Mouse (Mus musculus): ENCODE measurements around the gene Parn. TPM values are rescaled to one million over a fixed set of nuclear protein-coding genes. Genes with fewer than 3 reads are reported as not detected.
"Not testable (repeated sequence)": the region's sequence is repeated elsewhere in the genome, so short reads cannot be mapped to it uniquely, and the experiment has no call there.

Parn gene
- polyA plus RNA-seq, 1 experiment from 2014 or later: 41.4 TPM

DNA sequence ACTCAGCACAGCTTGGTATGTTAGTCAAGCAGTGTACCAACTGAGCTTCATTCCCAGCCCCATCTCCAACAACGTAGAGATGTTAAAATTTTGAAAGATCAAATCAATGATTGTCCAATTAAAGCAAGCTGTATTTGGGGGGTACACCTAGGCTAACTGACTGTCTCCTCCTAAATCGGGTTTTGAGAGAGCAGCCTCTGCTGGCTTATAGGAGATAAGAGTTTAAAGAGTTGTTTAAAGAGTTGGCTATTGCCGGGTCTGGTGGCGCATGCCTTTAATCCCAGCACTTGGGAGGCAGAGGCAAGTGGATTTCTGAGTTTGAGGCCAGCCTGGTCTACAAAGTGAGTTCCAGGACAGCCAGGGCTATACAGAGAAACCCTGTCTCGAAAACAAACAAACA lies 2.9 kb upstream of the Parn start:
- H3K9ac ChIP-seq; H3K9me3 ChIP-seq; H3K4me2 ChIP-seq; H3K4me3 ChIP-seq; H3K36me3 ChIP-seq; ATAC-seq (ENCODE audit: insufficient number of reproducible peaks, low FRiP score, low TSS enrichment, low read depth); H3K27me3 ChIP-seq: not testable (repeated sequence)
- Histone ChIP-seq H3K27ac (0 out of 2 replicates have a peak overlapping the region, but pooled peaks have one; percentile 91), H3K4me1 (peaks cover 16% of the 10 kb centered on the region)
- WGBS: 74% methylated on average over 5 of the region's 5 CpGs

GRCm38 (mm10) chr16:13669282-13669681 lies 1.3 kb upstream of the Parn start:
- Histone ChIP-seq H3K36me3 (peaks cover 14% of the 10 kb centered on the region), H3K9ac (no peak overlapping the region), H3K4me1 (peaks cover 16% of the 10 kb centered on the region), H3K4me3 (no peak overlapping the region), H3K9me3 (no peaks in the 10 kb centered on the region), H3K4me2 (no peak overlapping the region), H3K27me3 (no peaks in the 10 kb centered on the region), H3K27ac (no peak overlapping the region)
- ATAC-seq (ENCODE audit: insufficient number of reproducible peaks, low FRiP score, low TSS enrichment, low read depth): no peak
- 86% methylated on average over 1 of the region's 1 CpGs for WGBS

DNA sequence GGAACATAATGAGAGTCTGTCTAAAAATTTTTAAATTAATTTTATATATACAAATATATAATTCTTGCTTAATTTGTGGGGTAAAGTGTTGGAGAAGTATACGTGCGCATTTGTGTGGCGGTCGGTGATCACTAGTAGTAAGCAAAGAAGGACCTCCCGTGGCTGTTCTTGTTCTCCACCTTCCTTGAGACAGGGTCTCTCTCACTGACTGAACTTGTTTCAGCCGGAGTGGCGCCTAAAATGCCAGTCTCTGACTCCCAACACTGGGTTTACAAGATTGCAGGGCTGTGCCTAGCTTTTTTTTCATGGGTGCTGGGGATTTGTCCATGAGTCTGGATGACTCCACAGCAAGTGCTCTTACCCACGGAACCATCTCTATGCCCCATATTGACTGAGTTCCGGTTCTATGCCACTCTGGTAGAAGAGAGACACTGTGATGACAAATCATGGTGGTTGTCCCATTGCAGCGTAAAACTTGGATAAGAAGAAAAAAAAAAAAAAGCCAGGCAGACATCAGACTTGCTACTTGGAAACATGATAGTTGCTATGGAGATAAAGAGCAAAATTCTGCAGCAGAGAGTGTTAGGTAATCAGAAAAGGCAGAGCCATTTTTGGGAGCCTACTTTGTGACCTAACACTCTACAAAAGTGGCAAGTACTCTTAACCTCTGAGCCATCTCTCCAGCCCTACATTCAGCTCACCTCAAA lies 585 bp upstream of the Parn start:
- ATAC-seq (ENCODE audit: insufficient number of reproducible peaks, low FRiP score, low TSS enrichment, low read depth): no peak
- H3K4me1 ChIP-seq: peaks cover 16% of the 10 kb centered on the region
- peak overlapping the region; percentile 77; the same call in 1 of the 2 replicates for H3K4me2 ChIP-seq
- H3K9ac ChIP-seq: no peak overlapping the region
- peak overlapping the region; percentile 73 for H3K27ac ChIP-seq
- 81% methylated on average over 10 of the region's 10 CpGs for WGBS
- H3K9me3 ChIP-seq: no peaks in the 10 kb centered on the region
- peak overlapping the region; percentile 80 for H3K4me3 ChIP-seq
- peaks cover 16% of the 10 kb centered on the region for H3K36me3 ChIP-seq
- no peaks in the 10 kb centered on the region for H3K27me3 ChIP-seq

GRCm38 (mm10) chr16:13660736-13661135 lies 7.2 kb downstream of the Parn start:
- no peaks in the 10 kb centered on the region for H3K4me1 ChIP-seq
- H3K4me2 ChIP-seq: no peak overlapping the region
- H3K27me3 ChIP-seq: no peaks in the 10 kb centered on the region
- 92% methylated on average over 9 of the region's 9 CpGs for WGBS
- H3K4me3 ChIP-seq: no peak overlapping the region
- H3K36me3 ChIP-seq: peaks cover 60% of the 10 kb centered on the region
- H3K27ac ChIP-seq: no peak overlapping the region
- ATAC-seq (ENCODE audit: insufficient number of reproducible peaks, low FRiP score, low TSS enrichment, low read depth): no peak
- H3K9me3 ChIP-seq: no peaks in the 10 kb centered on the region
- no peak overlapping the region for H3K9ac ChIP-seq

GRCm38 (mm10) chr16:13658886-13659285 lies 9.1 kb downstream of the Parn start:
- H3K4me2 ChIP-seq: no peak overlapping the region
- no peak overlapping the region for H3K27ac ChIP-seq
- no peak overlapping the region for H3K9ac ChIP-seq
- H3K4me3 ChIP-seq: no peak overlapping the region
- H3K4me1 ChIP-seq: no peaks in the 10 kb centered on the region
- 92% methylated on average over 3 of the region's 3 CpGs for WGBS
- no peak for ATAC-seq (ENCODE audit: insufficient number of reproducible peaks, low FRiP score, low TSS enrichment, low read depth)
- H3K36me3 ChIP-seq: peaks cover 64% of the 10 kb centered on the region
- H3K9me3 ChIP-seq: no peaks in the 10 kb centered on the region
- no peaks in the 10 kb centered on the region for H3K27me3 ChIP-seq

DNA sequence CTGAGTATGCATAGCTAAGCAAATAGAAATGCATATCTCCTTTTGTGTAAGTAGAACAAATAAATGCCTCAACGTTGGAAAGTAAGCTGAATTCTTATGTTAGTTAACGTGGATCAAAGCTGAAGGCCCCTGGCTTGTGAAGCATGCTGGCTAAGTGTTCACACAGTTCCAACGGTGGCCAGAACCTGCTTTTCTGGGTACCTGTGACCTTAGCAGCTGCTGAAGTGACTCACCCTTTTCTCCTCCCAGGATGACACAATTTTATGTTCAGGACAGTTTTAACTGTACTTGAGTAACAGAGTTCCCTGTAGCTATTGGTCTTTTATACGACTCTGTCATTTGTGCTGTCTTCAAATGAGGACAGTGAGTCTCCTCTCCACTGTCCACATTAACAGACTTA lies 22.0 kb downstream of the Parn start:
- H3K27me3 ChIP-seq: no peaks in the 10 kb centered on the region
- peaks cover 51% of the 10 kb centered on the region for H3K36me3 ChIP-seq
- WGBS: 81% methylated on average over 4 of the region's 4 CpGs
- no peaks in the 10 kb centered on the region for H3K4me1 ChIP-seq
- no peak overlapping the region for H3K4me3 ChIP-seq
- H3K27ac ChIP-seq: no peak overlapping the region
- H3K4me2 ChIP-seq: no peak overlapping the region
- ATAC-seq (ENCODE audit: insufficient number of reproducible peaks, low FRiP score, low TSS enrichment, low read depth): no peak
- no peaks in the 10 kb centered on the region for H3K9me3 ChIP-seq
- no peak overlapping the region for H3K9ac ChIP-seq

GRCm38 (mm10) chr16:13644474-13644873 lies 23.5 kb downstream of the Parn start:
- no peaks in the 10 kb centered on the region for H3K9me3 ChIP-seq
- H3K27me3 ChIP-seq: no peaks in the 10 kb centered on the region
- 74% methylated on average over 3 of the region's 3 CpGs for WGBS
- H3K27ac ChIP-seq: no peak overlapping the region
- H3K36me3 ChIP-seq: peaks cover 41% of the 10 kb centered on the region
- no peak overlapping the region for H3K4me3 ChIP-seq
- ATAC-seq (ENCODE audit: insufficient number of reproducible peaks, low FRiP score, low TSS enrichment, low read depth): no peak
- no peak overlapping the region for H3K9ac ChIP-seq
- H3K4me1 ChIP-seq: no peaks in the 10 kb centered on the region
- no peak overlapping the region for H3K4me2 ChIP-seq

DNA sequence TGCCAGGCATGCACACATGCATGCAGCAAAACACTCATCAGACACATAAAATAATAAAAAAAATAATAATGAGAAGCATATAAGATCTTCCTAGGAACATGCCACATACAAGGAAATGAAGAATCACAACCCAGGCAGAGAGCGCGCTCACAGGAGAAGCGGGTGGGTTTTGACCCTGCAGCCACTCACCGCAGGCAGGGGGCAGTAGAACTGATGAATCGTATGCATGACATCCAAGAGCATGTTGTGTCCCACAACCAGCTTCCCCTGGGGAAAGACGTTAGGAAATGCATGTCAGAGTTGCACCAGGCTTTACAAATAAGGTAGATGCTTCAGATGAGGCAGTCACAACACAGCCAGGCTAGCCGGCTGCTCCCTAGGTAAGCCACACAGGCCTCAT lies 27.9 kb downstream of the Parn start:
- Histone ChIP-seq H3K4me3 (no peak overlapping the region), H3K4me2 (no peak overlapping the region), H3K27ac (no peak overlapping the region), H3K4me1 (no peaks in the 10 kb centered on the region), H3K27me3 (no peaks in the 10 kb centered on the region), H3K9me3 (no peaks in the 10 kb centered on the region), H3K9ac (no peak overlapping the region), H3K36me3 (peaks cover 46% of the 10 kb centered on the region)
- no peak for ATAC-seq (ENCODE audit: insufficient number of reproducible peaks, low FRiP score, low TSS enrichment, low read depth)
- 79% methylated on average over 7 of the region's 7 CpGs for whole genome bisulfite sequencing

GRCm38 (mm10) chr16:13639508-13639907 lies 28.5 kb downstream of the Parn start:
- no peaks in the 10 kb centered on the region for H3K9me3 ChIP-seq
- no peak overlapping the region for H3K9ac ChIP-seq
- H3K27me3 ChIP-seq: no peaks in the 10 kb centered on the region
- H3K4me2 ChIP-seq: no peak overlapping the region
- peaks cover 50% of the 10 kb centered on the region for H3K36me3 ChIP-seq
- no peaks in the 10 kb centered on the region for H3K4me1 ChIP-seq
- 86% methylated on average over 5 of the region's 5 CpGs for WGBS
- no peak for ATAC-seq (ENCODE audit: insufficient number of reproducible peaks, low FRiP score, low TSS enrichment, low read depth)
- no peak overlapping the region for H3K4me3 ChIP-seq
- H3K27ac ChIP-seq: no peak overlapping the region

- H3K9ac ChIP-seq; ATAC-seq (ENCODE audit: insufficient number of reproducible peaks, low FRiP score, low TSS enrichment, low read depth); H3K4me3 ChIP-seq; H3K4me2 ChIP-seq; H3K9me3 ChIP-seq; H3K27ac ChIP-seq; H3K4me1 ChIP-seq; H3K27me3 ChIP-seq: not testable (repeated sequence)
- H3K36me3 ChIP-seq: peaks cover 48% of the 10 kb centered on the region
- 49% methylated on average over 2 of the region's 2 CpGs for WGBS
Observed at GRCm38 (mm10) chr16:13638198-13638597, 29.8 kb downstream of the Parn start.

- no peak overlapping the region for H3K4me2 ChIP-seq
- no peaks in the 10 kb centered on the region for H3K27me3 ChIP-seq
- WGBS: 47% methylated on average over 5 of the region's 5 CpGs
- no peaks in the 10 kb centered on the region for H3K4me1 ChIP-seq
- peaks cover 58% of the 10 kb centered on the region for H3K36me3 ChIP-seq
- no peak overlapping the region for H3K4me3 ChIP-seq
- no peak overlapping the region for H3K9ac ChIP-seq
- H3K27ac ChIP-seq: no peak overlapping the region
- ATAC-seq (ENCODE audit: insufficient number of reproducible peaks, low FRiP score, low TSS enrichment, low read depth): no peak
- no peaks in the 10 kb centered on the region for H3K9me3 ChIP-seq
Observed at GRCm38 (mm10) chr16:13628345-13628744, 39.6 kb downstream of the Parn start.

DNA sequence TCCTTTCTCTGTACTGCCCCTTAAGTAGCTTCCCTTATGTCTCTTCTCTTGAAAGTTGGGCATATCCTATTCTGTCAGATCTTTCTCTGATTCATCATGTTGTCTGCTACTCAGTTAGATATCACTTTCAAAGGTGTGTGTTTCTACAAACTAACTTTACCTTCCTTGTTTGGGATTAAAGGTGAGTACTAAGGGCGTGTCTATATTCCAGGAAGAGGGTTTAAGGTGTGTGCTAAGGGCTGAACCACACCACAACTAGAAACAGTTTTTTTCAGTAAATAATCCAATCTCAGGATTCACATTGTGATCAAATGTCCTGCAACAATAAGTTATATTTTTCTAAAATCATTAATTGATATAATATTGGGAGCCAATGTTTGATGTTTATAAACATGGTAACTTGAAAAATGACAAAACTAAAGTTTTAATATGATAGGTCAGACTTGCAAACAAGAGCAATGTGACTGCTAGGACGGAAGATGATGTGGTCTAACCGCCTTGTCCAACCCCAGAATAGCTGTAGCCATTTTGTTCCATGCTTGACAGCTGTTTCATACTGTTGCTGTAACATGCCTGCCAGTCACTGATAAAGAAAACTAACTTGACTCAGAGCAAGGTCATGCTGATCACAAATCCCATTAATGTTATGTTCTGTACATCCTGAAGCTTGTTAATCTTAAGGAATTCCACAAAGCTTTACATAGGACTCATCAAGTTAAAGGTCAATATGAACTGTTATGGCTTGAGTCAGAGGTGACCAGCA lies 46.0 kb downstream of the Parn start:
- 96% methylated on average over 3 of the region's 3 CpGs for WGBS
- Histone ChIP-seq H3K4me1 (no peaks in the 10 kb centered on the region), H3K36me3 (peaks cover 37% of the 10 kb centered on the region), H3K4me2 (no peak overlapping the region), H3K27ac (no peak overlapping the region), H3K4me3 (no peak overlapping the region), H3K27me3 (no peaks in the 10 kb centered on the region), H3K9ac (no peak overlapping the region), H3K9me3 (no peaks in the 10 kb centered on the region)
- ATAC-seq (ENCODE audit: insufficient number of reproducible peaks, low FRiP score, low TSS enrichment, low read depth): no peak

All from limb, embryonic 15.5 days (tissue).